Mouse (Mus musculus) gastrocnemius, adult 8-10 months (tissue): Measurements from ENCODE around the gene 1700021F07Rik. TPM values are rescaled to one million over a fixed set of nuclear protein-coding genes. Genes with fewer than 3 reads are reported as not detected.
A peak's percentile ranks its signal among the peaks of the same experiment; 100 is the strongest.

ENCODE experiments used
- DNase-seq, 2 experiments: peaks; one replicate each; pipeline ENCODE4 v3.0.0; 2022; ENCODE audit warnings: low spot score in 2 of 2
- total RNA-seq, 4 experiments: library from RNA; stranded (reverse); gene quantifications; 2 replicates each; pipeline ENCODE4 v1.2.4; 2022

The 1700021F07Rik gene
- not detected for total RNA-seq

DNA sequence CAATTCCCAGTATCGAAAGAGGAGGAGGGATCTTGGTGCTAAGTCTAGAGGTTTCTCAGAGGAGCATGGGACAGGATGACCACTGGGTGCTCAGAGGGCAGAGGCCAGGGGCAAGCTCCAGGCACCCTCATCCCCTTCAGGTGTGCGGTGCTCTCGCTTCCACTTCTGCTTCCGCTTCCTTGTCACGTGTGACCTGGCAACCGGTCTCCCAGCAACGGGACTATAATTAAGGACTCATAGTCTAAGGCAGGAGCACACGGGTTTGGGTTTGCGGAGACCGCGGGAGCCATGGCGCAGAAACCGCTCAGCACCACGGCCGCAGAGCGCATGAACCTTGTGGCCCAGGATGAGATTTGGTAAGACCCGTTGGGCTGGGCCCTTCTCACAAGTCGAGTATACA is at the start of gene 1700021F07Rik:
Gene 1700021F07Rik, plus strand, starts transcription at position 211 of the 400 bp plus-strand sequence.
- no peak for DNase-seq

GRCm38 (mm10) chr2:173473233-173473632 is 49.2 kb upstream of the 1700021F07Rik start:
- DNase-seq = no peak

DNA sequence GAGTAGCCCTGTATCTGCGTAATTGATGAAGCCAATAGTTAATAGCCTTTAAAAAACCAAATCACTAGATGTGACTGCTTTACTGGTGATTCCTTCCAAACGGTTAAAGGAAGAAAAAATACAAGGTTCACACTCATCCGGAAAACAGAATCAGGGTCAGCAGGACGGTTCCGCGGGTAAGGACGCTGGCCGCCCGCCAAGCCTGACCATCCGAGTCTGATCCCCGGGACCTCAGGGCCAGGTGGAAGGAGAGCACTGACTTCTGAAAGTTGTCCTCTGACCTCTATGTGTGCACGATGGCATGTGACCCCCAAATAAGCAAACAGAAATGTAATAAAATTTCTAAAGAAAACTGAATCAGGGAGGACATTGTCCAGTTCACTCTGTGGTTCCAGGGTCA is 43.3 kb upstream of the 1700021F07Rik start:
- no peak for DNase-seq

DNA sequence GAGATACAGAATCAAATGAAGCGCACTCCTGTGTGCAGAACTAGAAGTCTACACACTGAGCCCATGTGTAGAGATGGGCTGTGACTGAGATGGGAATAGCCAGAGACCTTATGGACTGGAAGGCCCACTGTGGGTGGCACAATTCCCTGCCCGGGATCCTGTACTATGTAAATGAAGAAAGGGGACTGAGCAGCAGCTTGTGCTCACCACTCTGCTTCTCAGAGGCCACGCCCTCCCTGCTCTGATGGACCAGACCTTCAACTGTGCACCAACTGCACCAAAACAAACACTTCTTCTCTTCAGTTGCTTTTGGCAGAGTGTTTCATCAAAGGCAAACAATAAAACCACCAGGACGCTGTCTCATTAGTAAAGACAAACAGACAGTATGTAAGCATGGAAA is 37.9 kb upstream of the 1700021F07Rik start:
- no peak for DNase-seq

- DNase-seq = no peak
These were observed 22.8 kb upstream of the 1700021F07Rik start for GRCm38 (mm10) chr2:173499612-173500011.

DNA sequence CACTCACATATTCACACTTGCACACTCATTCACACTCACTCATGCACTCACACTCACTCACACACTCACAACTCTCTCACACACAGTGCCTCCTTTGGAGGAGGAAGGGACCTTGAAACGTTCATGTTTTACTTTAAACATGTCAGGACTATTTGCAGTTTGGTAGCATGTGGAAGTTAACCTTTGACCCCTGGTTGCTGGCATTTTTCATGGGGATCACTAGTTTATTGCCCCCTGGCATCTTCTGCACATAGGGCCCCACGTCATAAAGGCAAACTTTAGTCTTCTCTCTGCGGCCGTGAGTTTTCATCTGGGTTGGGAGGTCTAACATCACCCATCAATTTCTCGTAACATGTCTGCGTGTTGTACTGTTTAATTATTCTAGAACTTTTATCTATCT is 8.4 kb upstream of the 1700021F07Rik start:
- no peak for DNase-seq

DNA sequence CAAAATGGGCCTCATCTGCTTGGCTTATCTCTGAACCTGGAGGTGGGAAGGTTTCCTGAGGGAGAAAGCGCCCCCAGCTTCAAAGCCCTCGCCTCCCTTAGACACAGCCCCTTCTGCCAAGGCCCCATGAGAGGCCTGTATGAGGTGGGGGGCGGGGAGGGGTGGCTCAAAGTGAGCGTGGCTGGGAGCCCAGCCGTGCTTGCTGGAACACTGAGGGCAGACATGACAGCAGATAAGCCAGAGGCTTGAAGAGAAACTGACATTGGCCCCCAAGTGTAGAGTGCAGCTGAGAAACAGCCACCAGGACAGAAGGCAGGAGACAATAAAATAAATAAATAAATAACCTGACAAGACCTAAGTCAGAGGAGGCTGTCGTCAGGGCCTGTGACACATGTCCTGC is 7.2 kb upstream of the 1700021F07Rik start:
- DNase-seq = no peak

DNA sequence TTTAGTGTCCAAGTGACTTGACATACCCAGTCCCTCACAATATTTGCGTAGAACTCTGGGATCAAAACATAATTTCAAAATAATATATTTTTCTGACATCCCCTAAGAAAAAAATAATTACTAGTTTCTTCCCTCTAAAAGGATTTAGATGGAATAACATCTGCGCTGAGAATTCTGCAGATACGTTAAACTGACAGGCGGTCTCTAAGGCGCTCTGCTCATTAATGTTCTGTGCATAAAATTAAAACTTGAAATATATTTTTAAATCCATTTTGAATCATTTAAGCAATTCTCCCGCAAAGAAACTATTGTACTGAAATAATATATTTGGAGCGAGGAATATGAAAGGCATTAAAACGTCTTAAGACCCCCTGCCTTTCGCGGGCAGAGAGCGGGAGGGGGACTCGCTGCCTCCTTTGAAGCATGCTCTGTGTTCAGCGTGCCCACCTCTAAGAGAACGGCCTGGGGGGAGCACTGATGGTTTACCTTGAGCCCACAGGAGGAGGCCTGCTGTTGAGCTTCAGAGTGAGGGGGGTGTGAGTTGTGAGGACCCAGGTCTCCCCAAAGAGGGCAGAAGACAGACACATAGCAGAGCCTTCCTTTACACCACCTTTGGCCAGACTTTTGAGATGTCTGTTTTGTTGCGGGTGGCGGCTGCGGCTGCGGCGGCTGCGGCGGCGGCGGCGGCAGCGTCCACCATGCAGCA is 6.1 kb upstream of the 1700021F07Rik start:
- DNase-seq = no peak

DNA sequence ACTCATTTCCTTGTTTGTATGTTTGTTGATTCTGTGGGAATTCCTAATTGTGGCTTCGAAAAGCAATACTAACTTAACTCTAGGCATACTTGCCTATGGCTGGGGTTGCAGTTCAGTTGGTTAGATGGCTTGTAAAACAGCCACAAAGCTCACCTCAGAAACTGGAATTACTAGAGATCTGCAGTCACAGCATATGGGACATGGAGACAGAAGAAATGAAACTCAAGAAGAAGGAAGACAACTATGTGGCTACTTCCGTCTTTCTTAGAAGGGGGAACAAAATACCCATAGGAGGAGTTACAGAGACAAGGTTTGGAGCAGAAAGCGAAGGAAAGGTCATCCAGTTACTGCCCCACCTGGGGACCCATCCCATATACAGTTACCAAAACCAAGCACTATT is 6.1 kb downstream of the 1700021F07Rik start:
- DNase-seq = no peak

- DNase-seq = no peak
These were observed 10.5 kb downstream of the 1700021F07Rik start for GRCm38 (mm10) chr2:173532711-173533462.

GRCm38 (mm10) chr2:173534581-173534980 is 12.2 kb downstream of the 1700021F07Rik start:
- no peak for DNase-seq

GRCm38 (mm10) chr2:173535390-173535789 is 13.0 kb downstream of the 1700021F07Rik start:
- no peak for DNase-seq

- DNase-seq = no peak
These were observed 13.5 kb downstream of the 1700021F07Rik start for GRCm38 (mm10) chr2:173535886-173536285.

GRCm38 (mm10) chr2:173539781-173540180 is 17.4 kb downstream of the 1700021F07Rik start:
- DNase-seq = no peak

GRCm38 (mm10) chr2:173541748-173542147 is 19.4 kb downstream of the 1700021F07Rik start:
- no peak for DNase-seq

- DNase-seq = no peak
These were observed 20.3 kb downstream of the 1700021F07Rik start for GRCm38 (mm10) chr2:173542716-173543115.

DNA sequence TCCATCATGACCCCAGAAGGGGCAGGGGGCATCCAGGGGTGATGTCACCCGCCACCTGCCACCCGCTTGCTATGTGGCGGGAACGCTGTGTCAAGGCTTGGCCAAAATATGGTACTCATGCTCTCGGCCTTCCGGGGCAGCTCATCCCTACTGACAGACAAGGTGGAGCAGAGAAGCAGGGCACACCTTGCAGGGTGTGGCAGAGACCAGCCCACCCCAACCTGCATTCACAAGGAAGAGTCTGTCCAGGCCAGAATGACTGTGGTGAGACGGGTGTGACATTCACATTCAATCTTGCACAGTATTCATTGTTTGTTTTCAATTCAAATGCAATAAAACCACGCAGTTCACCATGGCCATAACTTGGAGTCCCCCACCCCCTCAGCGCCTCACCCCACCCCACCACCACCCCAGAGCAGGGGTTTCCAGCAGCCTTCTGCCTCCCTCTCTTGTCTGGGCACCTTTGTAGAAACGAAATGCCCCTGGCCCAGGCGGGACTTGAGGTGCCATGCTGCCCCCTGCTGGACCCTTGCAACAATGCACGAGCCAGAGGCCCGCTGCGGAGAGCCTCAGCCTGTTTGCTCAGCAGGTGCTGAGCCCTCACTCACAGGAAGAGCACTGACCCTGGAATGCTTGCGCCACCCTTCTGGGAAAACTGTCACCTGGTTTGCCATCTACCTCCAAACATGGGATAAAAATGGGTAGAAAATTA is 23.8 kb downstream of the 1700021F07Rik start:
- peak; percentile 32 to 52 for DNase-seq

GRCm38 (mm10) chr2:173549236-173549635 is 26.9 kb downstream of the 1700021F07Rik start:
- no peak for DNase-seq

DNA sequence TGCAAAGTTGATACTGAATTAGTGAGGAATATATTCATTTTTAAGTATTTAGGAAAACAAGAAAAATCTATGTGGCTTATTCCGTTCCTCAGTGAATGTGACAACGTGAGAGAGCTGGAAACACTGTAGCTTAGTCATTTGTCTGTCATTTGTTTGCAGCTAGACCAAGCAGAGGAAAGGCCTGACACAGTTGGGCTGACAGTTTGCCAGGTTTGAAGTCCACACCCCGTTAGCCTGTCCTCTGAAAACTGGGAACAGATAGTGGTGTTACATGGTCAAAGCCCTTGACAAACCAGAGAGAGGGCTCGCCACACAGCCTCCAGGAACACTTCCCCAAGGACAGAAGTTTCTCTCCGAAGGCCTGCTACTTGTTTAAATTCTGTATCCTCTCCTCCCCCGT is 28.3 kb downstream of the 1700021F07Rik start:
- no peak for DNase-seq

GRCm38 (mm10) chr2:173553863-173554262 is 31.5 kb downstream of the 1700021F07Rik start:
- DNase-seq = no peak

GRCm38 (mm10) chr2:173558754-173559396 is 36.5 kb downstream of the 1700021F07Rik start:
- no peak for DNase-seq
